Mouse (Mus musculus): ENCODE measurements at regions not wholly inside any gene's neighbourhood (a gene's known extent, or its start where the extent isn't known, plus 50 kb on each side); places are given as distances from the start of the nearest gene placed in this dataset.

- ChIA-PET POLR2A (no interaction called here), CTCF (interaction anchor here in 1 of 4 experiments (0.7 kb wide), 1 partner anchor 257 kb away, joined by 5 read pairs; no protein-coding TSS in a partner anchor)
Measured at GRCm38 (mm10) chr1:106483008-106483407, 231.1 kb downstream of the Bcl2 start.

- ChIA-PET POLR2A (no interaction called here), CTCF (interaction anchor here in 1 of 4 experiments (0.6 kb wide), 1 partner anchor 582 kb away, joined by 3 read pairs; no protein-coding TSS in a partner anchor)
Measured at GRCm38 (mm10) chr1:106477670-106478355, 236.3 kb downstream of the Bcl2 start.

- CTCF ChIA-PET = no interaction called here
- POLR2A ChIA-PET = no interaction called here
Measured at GRCm38 (mm10) chr1:106468021-106468420, 246.1 kb downstream of the Bcl2 start.

- POLR2A ChIA-PET = no interaction called here
Measured at GRCm38 (mm10) chr1:106466644-106467043, 247.4 kb downstream of the Bcl2 start.

GRCm38 (mm10) chr1:106465977-106466302 lies 248.1 kb downstream of the Bcl2 start:
- CTCF ChIA-PET = no interaction called here
- POLR2A ChIA-PET = no interaction called here

More at GRCm38 (mm10) chr1:106466644-106467043, 247.4 kb downstream of the Bcl2 start:
- CTCF ChIA-PET = no interaction called here

GRCm38 (mm10) chr1:106465243-106465976 lies 248.7 kb downstream of the Bcl2 start:
- POLR2A ChIA-PET = no interaction called here

GRCm38 (mm10) chr1:106464726-106465125 lies 249.3 kb downstream of the Bcl2 start:
- POLR2A ChIA-PET = no interaction called here
- CTCF ChIA-PET = no interaction called here

More at GRCm38 (mm10) chr1:106465243-106465976, 248.7 kb downstream of the Bcl2 start:
- CTCF ChIA-PET = no interaction called here

- CTCF ChIA-PET = no interaction called here
- POLR2A ChIA-PET = no interaction called here
Measured at GRCm38 (mm10) chr1:106462595-106462994, 251.5 kb downstream of the Bcl2 start.

GRCm38 (mm10) chr1:106462112-106462511 lies 252.0 kb downstream of the Bcl2 start:
- CTCF ChIA-PET = no interaction called here

GRCm38 (mm10) chr1:106460957-106461356 lies 253.1 kb downstream of the Bcl2 start:
- POLR2A ChIA-PET = no interaction called here
- CTCF ChIA-PET = no interaction called here

More at GRCm38 (mm10) chr1:106462112-106462511, 252.0 kb downstream of the Bcl2 start:
- POLR2A ChIA-PET = no interaction called here

GRCm38 (mm10) chr1:106449795-106450194 lies 264.3 kb downstream of the Bcl2 start:
- CTCF ChIA-PET = interaction anchor here in 1 of 4 experiments (1.1 kb wide), 1 partner anchor 25 kb away, joined by 4 read pairs; no protein-coding TSS in a partner anchor
- POLR2A ChIA-PET = no interaction called here
